Mouse (Mus musculus) lung, adult 18-20 months (tissue): ENCODE results near the gene Ncapg.

Experiments
- DNase-seq, 2 experiments: peaks; one replicate each; pipeline ENCODE4 v3.0.0; 2022; ENCODE audit warnings: mixed read lengths in 2 of 2

Gene Ncapg

DNA sequence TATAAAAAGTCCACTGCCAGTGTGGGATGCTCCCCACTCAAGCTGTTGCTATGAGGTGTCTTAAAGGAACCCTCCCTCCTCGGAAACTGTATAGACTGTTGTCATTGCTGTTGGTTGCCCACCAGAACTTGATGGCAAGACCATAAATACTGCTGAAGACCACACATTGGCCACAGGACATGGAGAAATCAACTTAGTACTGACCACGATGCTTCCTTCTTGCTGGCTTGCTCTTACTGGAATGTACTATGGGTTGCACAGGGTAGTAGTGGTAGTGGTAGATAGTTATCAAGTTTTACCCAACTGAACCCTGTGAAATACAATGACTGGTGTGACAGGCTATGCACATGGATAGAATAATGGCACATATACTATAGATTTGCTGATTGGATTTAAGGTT lies 37.1 kb downstream of the Ncapg start:
- DNase-seq = no peak

DNA sequence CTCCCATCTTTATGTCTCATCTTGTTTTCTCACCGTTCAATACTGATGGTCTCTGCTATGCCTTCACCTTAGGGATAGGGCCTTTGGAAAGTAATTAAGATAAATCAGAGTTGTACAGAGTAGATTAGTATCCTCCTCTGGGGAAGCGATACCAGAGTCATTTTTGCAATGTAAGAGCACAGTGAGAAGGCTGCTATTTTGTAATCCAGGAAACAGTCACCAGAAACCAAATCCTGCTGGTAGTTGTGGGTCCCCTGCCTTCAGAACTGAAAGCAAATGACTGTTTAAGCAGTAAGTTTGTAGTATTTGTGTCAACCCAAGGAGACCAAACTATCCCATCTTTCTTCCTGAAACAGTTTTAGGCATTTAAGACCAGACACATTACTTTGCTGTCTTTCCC lies 39.9 kb downstream of the Ncapg start:
- DNase-seq = no peak

DNA sequence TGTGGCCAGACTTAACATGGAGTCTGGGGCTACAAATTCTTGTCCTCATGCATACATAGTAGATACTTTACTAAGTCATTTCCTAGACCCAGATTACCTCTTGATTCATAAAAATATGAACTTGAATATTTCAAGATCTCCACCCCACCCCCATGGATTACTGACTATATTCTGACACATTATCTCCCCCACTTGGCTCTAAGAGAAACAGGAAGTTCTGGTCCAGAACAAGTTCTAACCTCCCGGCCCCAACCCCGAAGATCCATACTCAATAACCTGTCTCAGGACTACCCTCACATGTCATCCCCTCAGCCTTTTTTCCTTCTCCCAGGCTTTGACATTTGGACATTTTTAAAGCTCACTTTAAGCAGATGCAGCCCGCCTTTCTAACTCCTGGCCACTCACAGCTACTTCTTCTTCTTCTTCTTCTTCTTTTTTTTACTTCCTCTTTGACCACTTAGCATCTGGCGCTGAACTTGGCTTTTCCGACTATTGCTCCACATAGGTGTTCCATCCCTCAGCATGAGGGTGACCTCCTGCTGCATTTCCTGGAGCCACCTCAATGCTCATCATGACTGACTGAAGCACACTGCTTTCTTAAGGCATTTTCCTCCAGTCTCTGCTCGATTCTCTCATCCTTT lies 49.2 kb downstream of the Ncapg start:
- DNase-seq = no peak

DNA sequence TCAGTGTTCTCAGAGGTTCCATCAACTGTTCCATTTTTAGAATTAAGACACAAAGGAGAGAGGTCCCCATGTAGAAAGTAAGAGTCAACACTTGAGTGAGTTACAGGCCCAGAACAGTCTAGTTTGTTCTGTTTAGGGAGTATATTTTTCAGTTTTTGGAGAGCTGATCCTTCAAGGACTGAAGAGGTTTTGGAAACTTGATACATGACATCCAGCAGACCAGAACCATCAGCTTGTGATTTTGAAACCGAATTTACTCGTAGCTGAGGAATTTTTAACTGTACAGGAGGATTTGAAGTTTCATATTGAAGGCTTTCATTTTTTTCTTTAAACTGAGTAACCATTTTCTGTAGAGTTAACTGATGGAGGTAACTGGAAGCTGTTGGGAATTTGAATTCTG lies 64.0 kb downstream of the Ncapg start:
- DNase-seq = no peak

DNA sequence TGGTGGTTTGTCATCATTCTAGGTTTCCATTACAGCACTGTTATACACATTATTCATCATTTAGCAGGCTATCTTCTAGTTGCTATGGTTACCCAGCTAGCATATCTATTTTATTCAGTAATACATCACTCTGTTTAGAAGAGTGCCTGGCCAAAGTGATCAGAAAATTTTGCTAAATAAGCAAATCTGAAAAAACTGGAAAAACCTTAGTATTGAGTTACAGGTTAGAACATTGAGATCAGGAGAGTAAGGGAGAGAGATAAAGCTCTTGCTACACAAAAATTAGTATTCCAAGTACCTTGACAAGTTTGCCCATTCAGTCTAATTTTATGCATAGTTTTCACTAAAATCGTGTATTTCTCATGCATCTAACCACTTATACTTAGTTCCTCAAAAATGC lies 68.2 kb downstream of the Ncapg start:
- no peak for DNase-seq
